Mouse (Mus musculus): Measurements from ENCODE around the gene Ccdc152. TPM values are rescaled to one million over a fixed set of nuclear protein-coding genes. Genes with fewer than 3 reads are reported as not detected.

Ccdc152 gene
- total RNA-seq, 2 experiments from 2014 or later, result 0.33 TPM; not detected in 1

DNA sequence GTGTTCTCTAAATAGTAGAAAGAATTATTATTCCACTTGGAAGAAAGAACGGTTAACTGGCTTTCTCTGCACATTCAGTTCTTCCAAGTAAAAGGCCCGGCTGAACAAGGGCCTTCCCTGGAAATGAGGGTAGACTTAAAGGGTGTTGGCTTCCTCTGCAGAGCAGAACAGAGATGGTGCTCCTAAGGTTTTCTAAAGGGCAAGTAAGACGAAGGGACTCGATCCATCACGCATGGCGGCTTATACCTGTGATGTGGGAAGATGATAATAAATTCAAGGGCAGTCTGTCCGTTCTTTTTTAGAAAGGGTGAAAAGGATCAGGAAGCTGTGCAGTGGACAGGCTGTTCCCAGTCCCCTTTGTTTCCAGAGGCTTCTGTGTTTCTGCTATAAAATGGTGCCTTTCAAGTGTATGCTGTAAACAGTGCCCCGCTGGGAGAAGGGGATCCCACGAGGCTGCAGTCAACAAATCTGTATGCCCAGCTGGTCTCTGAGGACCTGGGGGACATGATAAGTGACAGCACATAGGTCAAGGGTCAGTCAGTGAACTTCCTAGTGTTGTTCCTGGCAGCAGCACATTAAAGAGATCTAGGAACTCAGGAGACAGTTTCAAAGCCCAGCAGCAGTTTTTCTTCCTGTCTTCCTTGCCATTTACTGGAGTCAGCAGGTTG lies 71.0 kb downstream of the Ccdc152 start:
- ATAC-seq (ENCODE audit: poor library complexity, severe bottlenecking), result no peak

DNA sequence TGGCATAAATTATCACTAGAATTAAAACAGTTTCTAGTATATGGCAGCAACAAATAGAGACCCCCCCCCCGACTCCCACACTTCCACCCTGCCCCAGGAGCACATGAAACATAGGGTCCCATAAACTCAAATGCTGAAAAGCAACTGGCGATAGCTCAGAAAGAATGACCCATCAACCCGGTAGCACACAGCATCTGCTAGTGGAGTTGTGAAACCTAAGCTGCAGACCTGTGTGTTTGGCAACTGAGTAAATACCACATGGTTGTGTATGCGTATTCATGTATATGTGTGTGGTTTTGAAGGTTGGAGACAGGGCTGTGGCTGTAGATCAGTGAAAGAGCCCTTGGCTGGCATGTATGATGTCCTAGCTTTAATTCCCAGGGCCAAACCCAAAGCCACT lies 72.3 kb downstream of the Ccdc152 start:
- 0 out of 2 replicates have a peak, but pooled peaks have one; percentile 8 for ATAC-seq (ENCODE audit: poor library complexity, severe bottlenecking)

Other genes with a start within 250 kb of the Ccdc152 start
- 413 and 446 TPM in 2 replicates for gene Selenop, start 35.0 kb downstream of the Ccdc152 start, total RNA-seq (2015)
- gene Selenop, start 35.0 kb downstream of the Ccdc152 start, total RNA-seq (2017), result 238 and 252 TPM in 2 replicates

All from megakaryocyte, adult 5-6 weeks (primary cell).